Mouse (Mus musculus) kidney, adult 11 months (tissue): Measurements from ENCODE around the gene Colca2.

ENCODE experiments used
- DNase-seq: peaks from one replicate; pipeline ENCODE4 v3.0.0; 2022

Gene Colca2

DNA sequence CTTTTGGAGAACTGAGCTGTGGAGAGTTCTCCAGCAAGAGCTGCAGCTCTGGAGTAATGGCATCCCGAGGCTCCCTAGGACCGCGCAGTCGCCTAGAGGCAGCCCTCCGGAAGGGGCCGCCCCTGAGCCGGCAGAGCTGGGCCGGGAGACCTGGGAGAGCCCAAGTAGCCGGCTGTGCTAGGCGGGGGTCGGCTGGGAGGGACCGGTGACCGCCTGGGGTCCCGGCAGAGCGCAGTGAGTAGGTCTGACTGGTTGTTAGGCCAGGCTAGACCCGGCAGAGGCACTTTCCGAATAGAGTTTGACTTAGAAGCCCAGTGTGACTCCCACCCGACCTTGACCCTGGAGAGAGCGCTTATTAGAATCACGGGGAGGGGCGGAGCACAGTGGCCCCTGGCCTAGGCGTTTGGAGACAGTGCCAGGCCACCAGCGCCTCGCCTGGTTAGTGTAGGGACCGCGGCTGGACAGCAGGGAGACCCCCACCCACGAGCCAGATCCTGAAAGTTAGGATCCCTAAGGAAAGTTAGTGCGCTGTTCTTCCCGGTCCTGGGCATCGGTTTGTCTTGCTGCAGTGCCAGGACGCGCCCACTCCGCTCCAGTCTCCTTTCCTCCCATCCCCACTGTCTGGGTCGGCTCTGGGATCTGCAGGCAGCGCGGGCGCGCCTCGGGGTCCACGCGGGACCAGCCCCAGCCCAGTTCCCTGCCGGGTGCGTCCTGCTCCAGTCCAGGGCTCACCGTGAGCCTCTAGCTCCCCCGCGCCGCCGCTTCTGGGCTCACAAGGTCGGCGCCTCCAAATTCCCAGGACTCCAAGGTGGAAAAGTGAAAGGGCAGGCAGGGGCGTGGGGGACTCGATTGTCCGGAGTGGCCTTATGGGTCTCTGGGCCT is at the start of gene Colca2:
Colca2 (minus strand) TSS at position 70 of the 882 bp plus-strand sequence.
- DNase-seq = peak; percentile 77

- DNase-seq = no peak
Observed at GRCm38 (mm10) chr9:51327555-51327903, 49.2 kb upstream of the Colca2 start.

GRCm38 (mm10) chr9:51326619-51327554 is 48.5 kb upstream of the Colca2 start:
- no peak for DNase-seq

DNA sequence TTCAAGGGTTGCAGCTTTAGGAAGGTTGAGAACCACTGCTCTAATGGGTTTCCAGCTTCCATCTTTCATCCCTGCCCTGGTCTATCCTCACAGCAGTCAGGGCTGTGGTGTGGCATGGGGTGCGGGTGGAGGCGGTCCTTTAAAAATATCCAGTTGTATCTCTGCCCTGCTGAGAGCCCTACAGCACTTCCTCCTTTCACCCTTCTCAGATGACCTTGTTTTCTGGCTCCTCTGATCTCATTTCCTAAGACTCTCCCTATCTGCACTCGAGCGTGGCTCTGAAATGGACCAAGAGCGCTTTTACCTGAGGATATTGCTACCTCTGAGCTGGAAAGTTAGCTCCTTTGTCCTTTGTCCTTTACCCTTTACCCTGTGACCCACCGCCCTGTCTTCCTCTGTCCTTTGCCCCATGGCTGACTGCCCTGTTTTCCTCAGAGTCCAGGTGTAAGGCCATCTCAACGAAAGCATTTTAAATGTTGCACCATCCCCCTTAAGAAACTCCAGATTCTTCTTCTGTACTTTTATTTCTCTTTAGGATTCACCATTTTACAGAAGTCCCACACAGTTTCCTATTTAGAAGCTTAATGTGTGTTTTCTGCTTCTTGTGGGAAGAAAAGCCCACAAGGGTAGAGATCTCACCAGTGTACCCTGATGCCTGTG is 46.2 kb upstream of the Colca2 start:
- no peak for DNase-seq

DNA sequence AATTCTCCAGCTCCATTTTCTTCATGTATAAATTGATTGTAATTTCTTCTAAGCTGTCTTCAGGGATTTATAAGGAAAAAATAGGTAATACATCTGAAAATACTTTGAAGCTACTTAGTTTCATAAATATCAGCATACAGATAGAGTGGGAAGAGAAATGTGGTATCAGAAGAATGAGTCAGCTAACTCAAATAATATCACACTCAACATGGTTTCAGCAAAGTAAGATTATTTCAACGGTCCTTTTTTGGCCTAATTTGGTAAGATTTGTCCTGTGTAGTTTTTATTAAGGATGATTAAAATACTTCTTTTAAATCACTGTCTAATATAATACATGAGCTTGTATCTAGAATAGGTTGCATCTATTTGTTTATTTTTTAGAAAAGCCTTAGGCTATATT is 41.7 kb upstream of the Colca2 start:
- DNase-seq = no peak

DNA sequence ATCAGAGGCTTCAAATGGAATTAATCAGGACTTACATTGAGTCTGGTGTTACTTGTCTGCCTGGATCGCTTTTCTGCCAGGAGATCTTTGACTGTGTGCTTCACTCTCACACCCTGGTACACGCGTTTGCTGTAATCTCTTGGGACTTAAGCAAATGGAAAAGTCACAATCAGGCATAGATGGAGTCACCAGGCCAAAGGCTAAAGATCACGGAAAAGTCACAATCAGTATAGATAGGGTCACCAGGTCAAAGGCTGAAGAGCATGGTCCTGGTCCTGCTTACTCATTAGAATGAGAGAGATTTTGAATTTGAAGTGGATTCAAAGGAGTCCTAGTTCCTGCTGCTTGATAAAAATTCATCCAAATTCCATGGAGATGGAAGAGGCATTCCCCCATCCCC is 39.9 kb upstream of the Colca2 start:
- no peak for DNase-seq

- no peak for DNase-seq
Observed at GRCm38 (mm10) chr9:51317322-51317721, 39.0 kb upstream of the Colca2 start.

- no peak for DNase-seq
Observed at GRCm38 (mm10) chr9:51315402-51316063, 37.2 kb upstream of the Colca2 start.

- DNase-seq = no peak
Observed at GRCm38 (mm10) chr9:51312554-51313317, 34.4 kb upstream of the Colca2 start.

GRCm38 (mm10) chr9:51310515-51310914 is 32.1 kb upstream of the Colca2 start:
- DNase-seq = no peak

DNA sequence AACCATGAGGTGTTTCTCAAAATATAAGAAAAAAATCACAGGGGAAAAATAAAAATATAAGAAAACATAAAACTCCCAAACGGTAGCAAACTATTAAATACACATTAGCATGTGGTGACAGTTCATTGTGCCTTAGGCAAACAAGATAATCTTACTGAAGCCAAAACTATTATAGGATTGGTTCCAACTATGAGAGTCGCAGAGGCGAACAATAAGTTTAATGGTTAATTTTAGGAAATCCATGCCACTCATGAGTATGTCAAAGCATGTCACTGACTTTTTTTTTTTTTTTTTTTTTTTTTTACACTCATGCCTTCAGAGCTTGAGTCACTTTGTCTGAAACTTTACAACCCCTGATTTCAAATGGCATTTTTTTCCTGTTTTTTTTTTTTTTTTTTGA is 28.0 kb upstream of the Colca2 start:
- no peak for DNase-seq

GRCm38 (mm10) chr9:51305146-51305545 is 26.8 kb upstream of the Colca2 start:
- DNase-seq = no peak

DNA sequence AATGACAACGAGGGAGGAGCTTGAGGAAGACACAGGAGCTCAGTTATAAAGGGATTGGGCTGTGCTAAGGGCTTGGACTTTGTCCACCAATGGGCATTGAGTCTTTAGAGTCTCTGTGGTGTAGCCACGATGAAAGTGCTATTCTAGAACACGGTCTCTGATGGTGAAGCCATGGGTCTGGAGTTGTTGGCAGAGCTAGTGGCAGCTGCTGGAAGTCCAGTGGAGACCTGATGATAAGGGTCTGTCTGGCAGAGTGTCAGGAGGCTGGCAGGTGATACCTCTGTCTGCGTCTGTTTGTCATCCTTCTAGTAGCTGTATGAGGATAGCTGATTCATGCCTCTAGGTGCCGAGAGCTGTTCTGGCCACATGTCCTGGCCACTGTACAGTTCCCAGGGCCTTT is 25.6 kb upstream of the Colca2 start:
- DNase-seq = no peak

DNA sequence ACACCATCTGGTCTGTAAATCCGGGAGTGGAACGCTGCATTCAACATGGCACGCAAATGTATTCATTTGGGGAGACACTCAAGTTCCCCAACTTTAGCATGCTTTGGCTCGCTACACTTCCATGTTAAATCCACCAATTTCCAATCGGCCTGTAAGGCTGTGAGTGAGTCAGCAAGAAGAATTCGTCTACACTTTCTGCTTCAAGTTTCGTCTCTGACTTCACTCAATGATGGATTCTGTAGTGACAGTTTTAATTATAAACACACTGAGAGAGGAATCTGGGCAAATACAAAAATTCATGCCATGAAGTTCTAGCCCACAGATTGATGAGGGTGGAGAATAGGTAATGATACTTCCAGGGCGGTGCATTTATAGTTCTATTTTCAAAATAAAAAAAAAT is 15.2 kb upstream of the Colca2 start:
- no peak for DNase-seq

- DNase-seq = peak; percentile 53
Observed at GRCm38 (mm10) chr9:51292674-51293073, 14.3 kb upstream of the Colca2 start.

DNA sequence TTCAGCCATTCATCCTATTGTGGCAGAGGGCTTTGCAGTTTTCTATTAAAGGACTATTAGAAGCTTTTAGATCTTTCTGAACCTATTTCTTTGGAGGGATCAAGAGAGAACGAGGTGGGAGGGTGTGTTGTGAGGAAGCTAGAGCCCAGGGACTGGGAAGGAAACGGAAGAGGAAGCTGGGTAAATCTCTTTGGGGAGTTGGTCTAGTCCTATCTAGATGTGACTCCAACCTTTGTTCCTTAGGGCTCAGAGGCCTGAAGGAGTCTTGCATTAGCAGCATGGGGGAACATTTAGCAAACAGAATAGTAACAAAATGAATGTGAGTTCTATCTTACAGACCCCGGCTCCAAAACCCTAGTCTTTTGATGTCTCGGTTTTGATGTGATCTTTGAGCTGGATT is 12.6 kb upstream of the Colca2 start:
- no peak for DNase-seq

- no peak for DNase-seq
Observed at GRCm38 (mm10) chr9:51286079-51286478, 7.7 kb upstream of the Colca2 start.

GRCm38 (mm10) chr9:51277834-51278498 is 403 bp downstream of the Colca2 start:
- no peak for DNase-seq

DNA sequence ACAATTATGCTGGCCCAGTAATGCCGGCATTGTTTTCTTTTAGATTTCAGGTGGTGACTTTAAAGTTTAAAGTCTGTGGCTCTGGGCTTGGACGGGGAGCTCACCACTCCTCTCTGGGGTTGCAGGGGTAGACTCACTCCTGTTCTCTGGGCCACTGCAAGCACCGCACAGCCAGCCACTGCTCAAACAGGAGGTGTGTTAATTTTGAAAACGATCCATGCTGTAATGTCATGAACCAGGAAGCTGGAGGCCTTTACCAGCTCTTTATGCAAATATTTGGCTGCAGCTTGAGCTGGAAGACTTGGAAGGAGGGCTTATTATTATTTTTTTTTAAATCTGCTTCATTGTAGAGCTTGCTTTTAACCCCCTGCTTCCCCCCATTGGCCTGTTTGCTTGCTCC is 3.7 kb downstream of the Colca2 start:
- no peak for DNase-seq

DNA sequence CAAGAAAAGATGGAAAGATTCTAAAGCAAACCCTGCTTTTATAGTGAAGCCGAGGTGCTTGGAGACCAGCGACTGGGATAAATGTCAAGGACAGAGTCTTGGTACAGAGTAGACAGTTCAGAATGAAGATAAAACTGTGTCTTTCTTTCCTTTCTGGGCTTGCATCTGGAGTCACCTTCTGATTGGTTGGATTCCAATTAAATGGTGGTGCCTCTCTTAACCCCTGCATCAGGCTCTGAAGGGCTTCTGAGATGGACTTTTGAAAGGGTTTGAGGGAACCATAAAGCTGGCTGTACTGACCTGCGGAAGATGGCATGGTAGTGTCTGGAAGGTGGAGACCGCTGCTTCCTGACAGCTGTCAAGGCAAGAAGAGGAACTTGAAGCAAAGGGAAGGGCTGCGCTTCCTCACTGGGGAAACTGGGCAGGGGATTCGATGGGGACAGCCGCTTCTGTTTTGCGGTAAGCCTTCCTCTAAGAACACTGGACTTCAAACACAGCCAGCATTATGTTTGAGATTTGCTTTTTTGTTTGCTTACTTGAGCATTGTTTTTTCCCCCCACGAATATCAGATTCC is 4.7 kb downstream of the Colca2 start:
- no peak for DNase-seq

GRCm38 (mm10) chr9:51272102-51272501 is 6.3 kb downstream of the Colca2 start:
- DNase-seq = no peak
